Mouse (Mus musculus) cerebellum, adult 2 months (tissue): ENCODE data around the gene Polh. TPM values are rescaled to one million over a fixed set of nuclear protein-coding genes. Genes with fewer than 3 reads are reported as not detected.

Source experiments
- DNase-seq, 2 experiments: peaks; one replicate each; pipeline ENCODE4 v3.0.0; 2021
- H3K27ac ChIP-seq: fragments of 200-500 bp; 2 replicates; pipeline ENCODE4 v1.5.1; 2012; ENCODE audit warnings: low read length, control low read depth, inconsistent platforms; ENCODE audit not compliant: insufficient read depth
- H3K27me3 ChIP-seq: fragments of 200-500 bp; 2 replicates; pipeline ENCODE4 v1.6.1; 2012; ENCODE audit warnings: inconsistent platforms, mild to moderate bottlenecking, low read length, moderate library complexity; ENCODE audit not compliant: control insufficient read depth, insufficient read depth
- H3K4me1 ChIP-seq: fragments of 200-500 bp; 2 replicates; pipeline ENCODE4 v1.6.1; 2011; ENCODE audit warnings: low read length; ENCODE audit not compliant: control insufficient read depth, insufficient read depth
- H3K4me3 ChIP-seq: fragments of 200-500 bp; replicated peaks from 2 replicates; pipeline ENCODE3; 2011; ENCODE audit warnings: mild to moderate bottlenecking, low read depth, low read length, control low read depth; ENCODE audit not compliant: insufficient read depth
- CTCF ChIP-seq: fragments of 200-500 bp; IDR thresholded peaks from 2 replicates; pipeline ENCODE4 v1.5.1; 2011; ENCODE audit warnings: low read depth, mild to moderate bottlenecking, control low read depth, low read length, moderate library complexity, borderline replicate concordance; ENCODE audit not compliant: insufficient read depth
- POLR2A ChIP-seq: fragments of 200-500 bp; IDR thresholded peaks from 2 replicates; pipeline ENCODE4 v1.6.1; 2011; ENCODE audit warnings: low read length, control low read depth, borderline replicate concordance; ENCODE audit not compliant: insufficient read depth
- WGBS: fragments of 180-500 bp; shearing (Covaris S2); methylation state at CpG from one replicate; pipeline ENCODE4 v1.1.7; 2018; 5-methylcytosine and 5-hydroxymethylcytosine counted together
- polyA plus RNA-seq: library from polyadenylated mRNA; depleted of rRNA; stranded (reverse); fragments of >200 nt; gene quantifications from 2 replicates; pipeline ENCODE4 v1.2.3, GENCODE M21; 2012; rRNA removed

Polh gene
- polyA plus RNA-seq = 5.8 and 6.7 TPM in 2 replicates

GRCm38 (mm10) chr17:46202421-46203071 lies at the start of gene Polh, which contains the start of gene Xpo5:
TSS of gene Polh (minus strand) at chr17:46202645.
TSS of gene Xpo5 (plus strand) at chr17:46202782.
- H3K4me3 ChIP-seq = peak within 1 kb of the TSS; percentile 91
- under 1% methylated on average over 66 of the region's 66 CpGs for WGBS
- TF ChIP-seq POLR2A = peak; percentile 93
- no peak for TF ChIP-seq CTCF
- peak within 1 kb of the TSS; percentile 32 for H3K27ac ChIP-seq
- H3K4me1 ChIP-seq = no peaks in the 10 kb centered on the region
- peak; percentile 93 to 94 for DNase-seq
- H3K27me3 ChIP-seq = no peaks in the 10 kb centered on the region

GRCm38 (mm10) chr17:46251174-46251573 lies 48.7 kb upstream of the Polh start:
- Histone ChIP-seq H3K4me3 (no peak overlapping the region), H3K27me3 (no peaks in the 10 kb centered on the region), H3K27ac (no peak overlapping the region), H3K4me1 (peaks cover 19% of the 10 kb centered on the region)
- TF ChIP-seq POLR2A (no peak), CTCF (0 out of 2 replicates have a peak, but pooled peaks have one; percentile 13)
- DNase-seq = peak in 1 of 2 experiments; percentile 29
- 71% methylated on average over 7 of the region's 7 CpGs for WGBS

DNA sequence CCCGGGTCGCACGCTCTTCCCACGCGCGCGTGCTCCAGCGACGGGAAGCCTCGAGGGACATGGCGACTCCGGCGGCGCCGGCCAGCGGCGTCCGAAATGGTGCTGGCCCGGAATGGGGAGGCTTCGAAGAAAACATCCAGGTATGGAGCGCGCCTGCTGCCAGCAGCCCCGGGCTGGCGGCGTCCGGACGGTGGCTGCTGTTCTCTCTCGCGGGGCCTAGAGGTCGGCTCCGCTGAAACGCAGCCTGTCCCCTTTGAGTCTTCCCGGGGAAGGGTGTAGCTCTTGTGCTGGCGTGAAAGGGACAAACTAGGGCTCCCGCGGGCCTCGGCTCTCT lies 45.7 kb upstream of the Polh start:
- no peak for DNase-seq
- H3K27me3 ChIP-seq = no peaks in the 10 kb centered on the region
- H3K4me1 ChIP-seq = peaks cover 9% of the 10 kb centered on the region
- peak overlapping the region; percentile 67 for H3K27ac ChIP-seq
- peak overlapping the region; percentile 94 for H3K4me3 ChIP-seq
- WGBS = under 1% methylated on average over 37 of the region's 37 CpGs
- no peak for TF ChIP-seq POLR2A
- TF ChIP-seq CTCF = no peak

- Histone ChIP-seq H3K4me3 (peak within 1 kb of the TSS; percentile 94), H3K4me1 (peaks cover 9% of the 10 kb centered on the region), H3K27ac (peak within 1 kb of the TSS; percentile 67), H3K27me3 (no peaks in the 10 kb centered on the region)
- peak; percentile 90 for TF ChIP-seq POLR2A
- TF ChIP-seq CTCF = no peak
- under 1% methylated on average over 53 of the region's 53 CpGs for WGBS
- DNase-seq = peak; percentile 95
Observed at GRCm38 (mm10) chr17:46247512-46248188, 45.2 kb upstream of the Polh start, which contains the start of the genes Polr1c and Yipf3. TSS of gene Polr1c (minus strand) at chr17:46248054. TSS of gene Yipf3 (plus strand) at chr17:46248080.

DNA sequence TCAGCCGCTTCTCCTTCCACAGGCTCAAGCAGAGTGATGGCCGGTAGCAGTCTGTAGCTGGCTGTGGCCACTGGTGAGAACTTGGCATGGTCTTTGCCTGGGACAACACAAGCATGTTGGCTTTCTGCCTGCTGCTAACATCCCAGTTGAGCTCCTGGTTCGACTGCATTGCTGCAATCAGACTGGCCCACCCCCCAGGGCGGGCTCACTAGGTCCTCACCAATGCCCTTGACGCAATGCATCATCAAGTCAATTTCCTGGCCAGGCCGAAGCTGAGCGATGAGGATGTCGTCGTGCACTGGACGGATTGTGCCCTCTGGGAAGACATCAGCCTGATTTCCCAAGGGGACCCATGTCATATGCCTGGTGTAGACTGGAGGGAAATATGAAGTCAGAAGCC lies 42.1 kb upstream of the Polh start:
- Histone ChIP-seq H3K4me1 (peaks cover 9% of the 10 kb centered on the region), H3K27ac (no peak overlapping the region), H3K4me3 (no peak overlapping the region), H3K27me3 (no peaks in the 10 kb centered on the region)
- WGBS = 34% methylated on average over 10 of the region's 10 CpGs
- peak; percentile 25 to 26 for DNase-seq
- TF ChIP-seq POLR2A (no peak), CTCF (no peak)

DNA sequence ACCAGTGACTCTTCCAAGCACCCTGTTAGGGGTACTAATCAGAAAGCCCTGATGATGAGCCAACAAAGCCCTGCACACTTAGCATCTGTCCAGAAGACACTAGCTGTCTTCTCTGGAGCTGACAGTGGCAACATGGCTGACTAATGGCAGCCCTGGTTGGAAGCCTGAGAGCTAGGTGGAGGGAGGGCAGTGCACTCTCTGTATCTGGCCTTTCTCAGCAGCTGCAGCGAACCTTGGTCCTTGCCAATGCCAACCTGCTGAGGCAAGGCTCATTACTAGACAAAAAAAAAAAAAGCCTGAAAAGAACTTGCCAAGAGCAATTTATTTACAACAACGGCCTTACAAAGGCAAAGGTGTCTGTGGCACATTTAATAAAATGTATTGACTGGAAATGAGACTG lies 41.2 kb upstream of the Polh start:
- Histone ChIP-seq H3K27me3 (no peaks in the 10 kb centered on the region), H3K4me1 (peaks cover 5% of the 10 kb centered on the region), H3K27ac (no peak overlapping the region), H3K4me3 (no peak overlapping the region)
- WGBS = 35% methylated on average over 2 of the region's 2 CpGs
- DNase-seq = no peak
- TF ChIP-seq POLR2A = no peak
- TF ChIP-seq CTCF = no peak

GRCm38 (mm10) chr17:46242993-46243392 lies 40.5 kb upstream of the Polh start:
- Histone ChIP-seq H3K27me3 (no peaks in the 10 kb centered on the region), H3K4me3 (no peak overlapping the region), H3K27ac (no peak overlapping the region), H3K4me1 (peaks cover 5% of the 10 kb centered on the region)
- WGBS = 87% methylated on average over 4 of the region's 4 CpGs
- no peak for TF ChIP-seq CTCF
- no peak for TF ChIP-seq POLR2A
- DNase-seq = no peak

- H3K4me1 ChIP-seq = peaks cover 5% of the 10 kb centered on the region
- no peaks in the 10 kb centered on the region for H3K27me3 ChIP-seq
- DNase-seq = no peak
- H3K4me3 ChIP-seq = no peak overlapping the region
- 80% methylated on average over 13 of the region's 13 CpGs for whole genome bisulfite sequencing
- H3K27ac ChIP-seq = no peak overlapping the region
- TF ChIP-seq POLR2A (no peak), CTCF (no peak)
Observed at GRCm38 (mm10) chr17:46242274-46242673, 39.8 kb upstream of the Polh start.
